Mouse (Mus musculus) neutrophil, adult 5-6 weeks (primary cell): ENCODE results near the gene Alg1. TPM values are rescaled to one million over a fixed set of nuclear protein-coding genes. Genes with fewer than 3 reads are reported as not detected.
"Not testable (repeated sequence)": the region's sequence is repeated elsewhere in the genome, so short reads cannot be mapped to it uniquely, and the experiment has no call there.

Experiments used
- ATAC-seq: fragments of 151-379, 151-347 bp; 2 replicates; pipeline ENCODE4 v1.8.0; 2017; ENCODE audit warnings: mild to moderate bottlenecking, moderate TSS enrichment; ENCODE audit not compliant: insufficient number of reproducible peaks, poor library complexity, low FRiP score, severe bottlenecking; ENCODE audit errors: extremely low read depth
- total RNA-seq: library from RNA; stranded (forward); fragments of 200-1000 nt; gene quantifications from 2 replicates; pipeline ENCODE4 v1.2.3, GENCODE M21; 2017

Alg1 gene
- total RNA-seq, 1 experiment from 2014 or later = 26.2 TPM

GRCm38 (mm10) chr16:5227501-5227900 lies 5.9 kb upstream of the Alg1 start:
- not testable (repeated sequence) for ATAC-seq

DNA sequence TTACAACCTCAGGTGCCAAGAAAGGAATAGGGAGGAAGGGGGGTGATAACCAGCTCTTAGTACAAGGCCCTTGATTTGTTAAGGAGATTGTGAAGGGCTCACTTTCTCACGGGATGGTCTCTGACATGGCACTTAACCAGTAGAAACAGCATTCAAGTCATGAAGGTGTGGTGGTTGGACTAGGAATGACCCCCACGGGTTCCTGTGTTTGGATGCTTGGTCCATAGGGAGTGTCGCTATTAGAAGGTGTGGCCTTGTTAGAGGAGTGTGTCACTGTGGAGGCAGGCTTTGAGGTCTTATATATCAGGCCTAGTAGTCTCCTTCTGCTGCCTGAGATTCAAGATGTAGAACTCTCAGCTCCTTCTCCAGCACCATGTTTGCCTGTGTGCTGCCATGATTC lies 5.3 kb upstream of the Alg1 start:
- not testable (repeated sequence) for ATAC-seq

DNA sequence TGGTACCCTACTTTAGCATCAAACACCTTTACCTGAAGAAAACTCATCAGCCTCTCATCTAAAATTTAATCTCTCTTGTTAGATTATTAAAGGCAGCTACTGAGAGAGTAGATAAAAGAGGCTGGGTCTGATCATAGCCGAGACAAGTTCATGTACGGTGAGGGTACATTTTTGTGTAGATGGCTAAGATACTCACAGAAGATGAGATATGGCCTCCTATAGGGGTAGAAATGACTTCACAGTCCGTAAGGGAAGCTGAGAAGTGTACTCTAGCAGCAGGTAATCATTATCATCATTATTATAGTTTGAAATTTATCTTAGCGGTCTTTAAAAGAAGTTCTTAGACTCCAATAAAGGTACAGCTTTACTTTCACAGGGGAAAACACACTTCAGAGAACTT lies 439 bp upstream of the Alg1 start:
- no peak for ATAC-seq

GRCm38 (mm10) chr16:5242355-5242754 lies 8.9 kb downstream of the Alg1 start:
- no peak for ATAC-seq

GRCm38 (mm10) chr16:5242882-5243281 lies 9.5 kb downstream of the Alg1 start:
- ATAC-seq = no peak

GRCm38 (mm10) chr16:5244411-5244810 lies 11.0 kb downstream of the Alg1 start:
- ATAC-seq = peak; percentile 49; the same call in 1 of the 2 replicates

GRCm38 (mm10) chr16:5250891-5251290 lies 17.5 kb downstream of the Alg1 start:
- no peak for ATAC-seq

DNA sequence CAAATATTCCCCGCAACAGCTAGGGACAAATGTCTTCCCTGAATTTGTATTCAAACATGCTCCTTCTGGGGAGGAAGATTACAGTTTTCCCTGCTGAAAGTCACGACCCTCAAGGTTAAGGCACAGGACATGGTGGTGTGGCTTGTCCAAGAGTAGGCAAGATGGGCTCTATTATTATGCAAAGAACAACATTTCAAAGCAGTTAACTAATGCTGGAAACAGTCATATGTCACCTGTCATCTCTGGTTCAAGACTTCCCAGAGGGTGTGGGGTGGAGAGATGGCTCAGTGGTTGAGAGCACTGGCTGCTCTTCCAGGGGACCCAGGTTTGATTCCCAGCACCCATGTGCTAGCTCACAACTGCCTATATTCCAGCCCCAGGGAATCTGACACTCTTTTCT lies 18.8 kb downstream of the Alg1 start:
- ATAC-seq = no peak

GRCm38 (mm10) chr16:5254346-5255025 lies 21.1 kb downstream of the Alg1 start:
- peak; percentile 69 for ATAC-seq

- ATAC-seq = no peak
These were observed 21.8 kb downstream of the Alg1 start for GRCm38 (mm10) chr16:5255081-5255740.

- peak; percentile 95 for ATAC-seq
These were observed 22.5 kb downstream of the Alg1 start, which contains the start of gene Eef2kmt for GRCm38 (mm10) chr16:5255779-5256496. Gene Eef2kmt, minus strand, starts transcription at chr16:5255983.

GRCm38 (mm10) chr16:5263156-5263555 lies 29.7 kb downstream of the Alg1 start:
- ATAC-seq = no peak

DNA sequence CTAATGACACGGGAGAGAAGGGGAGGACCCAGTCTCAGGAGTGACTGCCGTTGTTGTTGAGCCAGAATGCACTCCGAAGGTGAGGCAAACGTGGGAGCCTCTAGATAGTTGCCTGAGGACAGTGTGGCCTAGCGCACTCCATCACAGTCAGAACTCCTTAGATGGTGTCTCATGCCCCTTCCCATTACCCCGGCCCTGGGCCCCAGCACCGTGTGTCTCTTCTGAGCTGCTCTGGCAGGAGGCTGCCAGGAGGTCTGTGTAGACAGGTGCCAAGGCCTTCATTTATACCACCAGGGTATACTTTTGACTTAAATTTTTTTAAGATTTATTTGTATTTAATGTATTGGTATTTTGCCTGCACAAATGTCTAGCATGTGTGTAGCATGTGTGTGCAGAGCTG lies 30.5 kb downstream of the Alg1 start:
- ATAC-seq = no peak

GRCm38 (mm10) chr16:5271411-5272035 lies 38.1 kb downstream of the Alg1 start:
- no peak for ATAC-seq

GRCm38 (mm10) chr16:5272371-5272770 lies 39.0 kb downstream of the Alg1 start:
- ATAC-seq = no peak

DNA sequence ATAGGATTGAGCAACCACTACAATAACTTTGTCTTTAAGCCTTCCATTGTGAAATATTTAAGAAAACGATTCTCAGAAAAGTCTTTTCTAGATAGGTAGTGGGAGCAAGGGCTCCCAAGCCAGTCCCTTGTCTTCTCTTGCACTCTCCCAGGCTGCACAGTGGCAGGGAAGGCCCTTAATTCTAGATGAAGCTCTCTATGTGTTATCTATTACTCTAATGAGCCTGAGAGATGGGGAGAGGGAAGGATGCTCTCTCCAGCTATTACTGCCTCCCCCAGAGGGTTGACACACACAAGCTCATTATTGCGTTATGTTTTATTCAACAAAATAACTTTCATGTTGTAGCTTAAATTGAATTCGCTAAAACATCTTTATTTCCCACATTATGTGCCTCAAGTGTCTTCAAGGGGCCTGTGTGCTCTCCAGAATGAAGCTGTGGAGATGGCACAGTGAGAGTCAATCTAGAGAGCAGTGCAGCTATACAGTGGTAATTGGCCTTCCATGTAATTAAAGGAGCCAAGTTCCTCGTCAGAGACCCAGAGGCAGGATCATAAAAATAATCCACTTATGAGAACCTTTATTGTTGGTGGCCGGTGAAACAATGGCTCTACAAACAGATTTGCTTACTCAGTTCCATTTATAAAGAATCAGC lies 46.3 kb downstream of the Alg1 start:
- ATAC-seq = no peak

DNA sequence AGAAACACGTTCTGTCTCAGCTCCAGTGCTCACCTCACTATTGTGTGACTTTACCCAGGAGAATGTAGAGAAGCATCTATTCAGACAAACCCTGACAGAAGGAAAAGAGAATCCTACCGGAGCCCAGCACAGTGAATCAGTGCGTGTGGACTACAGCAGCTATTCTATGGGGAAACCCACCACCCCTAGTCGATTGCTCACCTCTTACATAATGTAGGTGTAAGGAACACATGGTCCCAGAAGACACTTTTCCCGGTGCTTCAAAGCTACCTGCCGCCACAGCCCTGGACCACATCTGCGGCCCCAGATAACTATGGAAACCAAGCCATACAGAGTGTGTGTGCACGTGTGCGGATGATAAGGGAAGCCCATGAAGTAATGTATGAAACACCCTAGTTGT lies 49.3 kb downstream of the Alg1 start:
- no peak for ATAC-seq

DNA sequence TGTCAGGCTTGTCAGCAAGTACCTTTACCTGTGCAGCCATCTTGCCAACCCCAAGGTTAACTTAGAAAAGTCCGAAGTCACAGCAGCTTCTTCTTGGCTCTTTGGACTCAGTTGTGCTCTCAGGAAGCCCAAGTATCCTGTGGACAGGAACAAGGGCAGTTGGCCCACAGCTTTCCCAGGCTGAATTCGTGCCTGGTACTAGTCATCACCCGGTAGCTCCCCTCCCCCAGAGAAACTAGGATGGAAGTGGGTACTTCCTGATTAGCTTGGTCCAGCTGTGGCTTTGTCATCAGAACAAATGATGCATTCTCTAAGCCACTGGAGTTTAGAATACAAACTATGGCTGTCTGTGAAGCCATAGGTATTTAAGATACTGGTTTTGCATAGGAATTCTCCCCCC lies 52.0 kb downstream of the Alg1 start:
- ATAC-seq = no peak
